ENCODE assay signal across 10 mouse cellular contexts in genomic region chr9:68357231-68357630, GRCm38 (mm10).
DNase-seq lines count a peak whose midpoint lies in the region; ATAC-seq and TF ChIP-seq lines count a peak whose summit lies in the region.
"Had no signal": no experiment of that assay in that cellular context is flagged by ENCODE, and none has a peak within 500 bp of the region (broad histone marks: within the 10 kb centered on the region; RNA-seq: fewer than 3 reads in every experiment).

No protein-coding gene starts in this region.

- H3K9me3 ChIP-seq in heart, embryonic 10.5 days, result no peaks in the 10 kb centered on the region
- no peaks in the 10 kb centered on the region for H3K9me3 ChIP-seq in stomach, postnatal 0 days (ENCODE audit: control insufficient read depth, low read length)
- no peaks in the 10 kb centered on the region for H3K9me3 ChIP-seq in midbrain, embryonic 10.5 days (replicated peaks)
- H3K9me3 ChIP-seq: hindbrain, embryonic 15.5 days had no signal

- no peak overlapping the region for H3K4me3 ChIP-seq in heart, embryonic 10.5 days
- no peak overlapping the region for H3K4me3 ChIP-seq in stomach, postnatal 0 days (ENCODE audit: low read depth, low read length)
- H3K4me3 ChIP-seq in midbrain, embryonic 10.5 days, result no peak overlapping the region
- H3K4me3 ChIP-seq: hindbrain, embryonic 15.5 days; myocyte had no signal

- WGBS in heart, embryonic 10.5 days, result 61% methylated on average over 5 of the region's 5 CpGs
- 70% methylated on average over 5 of the region's 5 CpGs for WGBS in stomach, postnatal 0 days
- 79% methylated on average over 5 of the region's 5 CpGs for WGBS in midbrain, embryonic 10.5 days

- no peaks in the 10 kb centered on the region for H3K36me3 ChIP-seq in heart, embryonic 10.5 days
- no peaks in the 10 kb centered on the region for H3K36me3 ChIP-seq in stomach, postnatal 0 days (ENCODE audit: control insufficient read depth, insufficient read depth, low read length)
- H3K36me3 ChIP-seq in midbrain, embryonic 10.5 days, result no peaks in the 10 kb centered on the region
- H3K36me3 ChIP-seq: hindbrain, embryonic 15.5 days had no signal

- no peak overlapping the region for H3K27ac ChIP-seq in heart, embryonic 10.5 days
- no peak overlapping the region for H3K27ac ChIP-seq in stomach, postnatal 0 days (replicated peaks)
- no peak overlapping the region for H3K27ac ChIP-seq in midbrain, embryonic 10.5 days (replicated peaks)
- H3K27ac ChIP-seq: hindbrain, embryonic 15.5 days had no signal

- H3K9ac ChIP-seq in stomach, postnatal 0 days (ENCODE audit: low read length), result no peak overlapping the region
- H3K9ac ChIP-seq: hindbrain, embryonic 15.5 days had no signal

- H3K4me2 ChIP-seq in stomach, postnatal 0 days (replicated peaks; ENCODE audit: low read depth), result no peak overlapping the region
- H3K4me2 ChIP-seq: hindbrain, embryonic 15.5 days had no signal

- TF ChIP-seq CTCF in stomach, postnatal 0 days (IDR thresholded peaks at IDR 0.05; ENCODE audit: low read depth), result no peak

- no peak for ATAC-seq in stomach, postnatal 0 days (ENCODE audit: low FRiP score, low TSS enrichment)
- no peak for ATAC-seq in monocyte, adult 5-6 weeks (replicated peaks; ENCODE audit: insufficient number of reproducible peaks, low FRiP score, low TSS enrichment, poor library complexity, severe bottlenecking)

- H3K27me3 ChIP-seq in heart, embryonic 10.5 days (ENCODE audit: insufficient read depth, poor library complexity, severe bottlenecking), result no peaks in the 10 kb centered on the region
- no peaks in the 10 kb centered on the region for H3K27me3 ChIP-seq in stomach, postnatal 0 days (ENCODE audit: control insufficient read depth, insufficient read depth, low read length)
- H3K27me3 ChIP-seq in midbrain, embryonic 10.5 days (ENCODE audit: low read depth, poor library complexity, severe bottlenecking), result no peaks in the 10 kb centered on the region
- H3K27me3 ChIP-seq: hindbrain, embryonic 15.5 days had no signal

- DNase-seq in heart, adult 18-20 months, result peak; percentile 78 to 90
- DNase-seq in heart, embryonic 10.5 days (ENCODE audit: low spot score), result no peak
- DNase-seq in right cerebral cortex, postnatal 36 days (ENCODE audit: low spot score in 2 of 2), result peak; percentile 1 to 5
- no peak for DNase-seq in right cerebral cortex, postnatal 14 days
- peak; percentile 81 for DNase-seq in heart, adult 8-10 months (ENCODE audit: low spot score)
- no peak for DNase-seq in stomach, postnatal 0 days (ENCODE audit: low spot score)
- DNase-seq in midbrain, embryonic 10.5 days (ENCODE audit: low spot score), result no peak

- H3K4me1 ChIP-seq in heart, embryonic 10.5 days, result no peaks in the 10 kb centered on the region
- H3K4me1 ChIP-seq in stomach, postnatal 0 days (replicated peaks; ENCODE audit: control insufficient read depth, insufficient read depth), result no peaks in the 10 kb centered on the region
- H3K4me1 ChIP-seq in midbrain, embryonic 10.5 days, result no peaks in the 10 kb centered on the region
- H3K4me1 ChIP-seq: hindbrain, embryonic 15.5 days had no signal

- no peak for TF ChIP-seq EP300 in stomach, postnatal 0 days (optimal IDR thresholded peaks at IDR 0.05)

Comparison
In these comparisons a context has a peak if more than half of its experiments do, and no peak if none do; other contexts are left out.
1. DNase-seq: peak in heart, adult 18-20 months (2 of 2), right cerebral cortex, postnatal 36 days (2 of 2) and heart, adult 8-10 months (single experiment); none in heart, embryonic 10.5 days (single experiment), right cerebral cortex, postnatal 14 days (single experiment), stomach, postnatal 0 days (single experiment) and midbrain, embryonic 10.5 days (single experiment).